Mouse (Mus musculus) Patski (cell line): ENCODE data around the gene Efl1. TPM values are rescaled to one million over a fixed set of nuclear protein-coding genes. Genes with fewer than 3 reads are reported as not detected.

Experiments used
- ATAC-seq: fragments of 100-300 bp; one replicate; pipeline ENCODE4 v1.8.0; 2021
- CTCF ChIA-PET: fragments of 350-600 bp; sonication (Branson Sonifier 250); formaldehyde crosslinking; loops from one replicate; lab custom pipeline; 2022; ENCODE audit warnings: inconsistent platforms; lab: Charles Lee
- POLR2A ChIA-PET: fragments of 350-600 bp; sonication (Branson Sonifier 250); formaldehyde crosslinking; loops from one replicate; lab custom pipeline; 2022; ENCODE audit warnings: antibody characterized with exemption, inconsistent platforms; lab: Charles Lee
- DNase-seq: peaks from one replicate; pipeline ENCODE4 v3.0.0-alpha.2; 2011; ENCODE audit warnings: low read depth, low spot score
- H3K27me3 ChIP-seq: fragments of 371-371 bp; one replicate; pipeline ENCODE4 v1.5.1; 2021
- CTCF ChIP-seq: fragments of 100-300 bp; IDR thresholded peaks from one replicate; pipeline ENCODE4 v1.5.1; 2021
- in situ Hi-C: fragments of 300-500 bp; cut with MboI; formaldehyde crosslinking; loops from 3 replicates; pipeline ENCODE4 v1.11.1; 2018; ENCODE audit warnings: low pct_unique_long_range_greater_than_20kb, mixed read lengths
- polyA plus RNA-seq: library from polyadenylated mRNA; unstranded; gene quantifications from one replicate; pipeline ENCODE4 v1.2.3, GENCODE M21; 2021

Efl1 gene
- polyA plus RNA-seq, result 18.8 TPM

DNA sequence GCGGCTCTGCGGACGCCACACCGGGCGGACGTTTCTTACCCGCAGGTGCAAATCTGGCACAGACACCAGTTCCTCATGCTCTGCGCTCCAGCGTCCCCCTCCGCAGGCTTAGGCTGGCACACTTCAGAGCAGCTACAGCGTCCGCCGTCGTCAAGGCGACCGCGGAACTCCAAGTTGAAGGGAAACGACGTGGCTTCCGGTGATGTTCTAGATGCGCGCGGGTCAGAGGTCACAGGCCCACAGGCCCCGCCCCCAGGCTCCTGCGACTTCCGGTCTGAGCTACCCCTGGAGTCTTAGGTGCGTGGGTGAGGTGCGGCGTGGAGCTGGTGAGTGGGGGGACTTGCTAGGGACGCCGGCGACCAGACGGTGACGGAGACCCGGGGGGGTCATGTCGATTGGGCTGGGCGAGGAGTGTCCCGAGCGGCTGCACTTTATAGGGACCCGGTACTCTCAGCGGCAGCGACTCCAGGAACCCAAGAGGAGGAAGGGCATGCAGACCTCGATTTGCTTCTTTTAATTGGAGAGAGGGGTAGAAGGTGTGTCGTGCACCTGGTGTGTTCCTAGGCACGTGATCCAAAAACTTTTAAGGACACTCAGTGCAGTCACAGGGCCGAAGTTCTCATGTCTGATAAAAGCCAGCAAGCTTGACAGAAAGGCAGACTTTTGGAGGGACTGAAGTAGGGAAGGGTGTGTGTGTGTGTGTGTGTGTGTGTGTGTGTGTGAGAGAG is at the start of gene Efl1, which contains the start of gene Saxo2:
Gene Efl1 (plus strand): TSS at position 262 of the 728 bp plus-strand sequence.
Gene Saxo2 (minus strand): TSS at position 176 of the 728 bp plus-strand sequence.
- in situ Hi-C loops, result no loop called here
- TF ChIP-seq CTCF, result no peak
- DNase-seq (peak; percentile 67), ATAC-seq (peak; percentile 94)
- no peaks in the 10 kb centered on the region for H3K27me3 ChIP-seq
- ChIA-PET CTCF (no interaction called here), POLR2A (no interaction called here)

DNA sequence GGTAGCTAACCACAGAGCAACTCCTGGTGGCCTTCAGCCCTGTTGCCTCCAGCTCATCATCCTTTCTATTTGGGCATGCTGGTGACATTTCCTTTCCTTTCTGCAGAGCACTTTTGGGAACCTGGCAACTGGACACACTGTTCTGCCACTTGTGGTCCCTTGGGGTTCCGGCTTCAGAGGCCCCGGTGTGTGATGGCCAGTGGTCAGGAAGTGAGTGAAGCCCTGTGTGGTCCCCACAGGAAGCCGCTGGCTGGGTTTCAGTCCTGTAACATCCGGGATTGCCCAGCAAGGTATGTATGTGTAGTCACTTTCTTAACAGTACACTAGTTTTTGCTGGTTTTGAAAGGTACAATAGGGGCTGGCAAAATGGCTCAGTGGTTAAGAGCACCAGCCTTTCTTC is 46.4 kb upstream of the Efl1 start:
- ChIA-PET POLR2A (no interaction called here), CTCF (no interaction called here)
- DNase-seq (no peak), ATAC-seq (no peak)
- no peak for TF ChIP-seq CTCF
- in situ Hi-C loops, result loop anchor here (25.0 kb wide), 2 partner anchors 465 to 640 kb away; no protein-coding TSS in a partner anchor
- no peaks in the 10 kb centered on the region for H3K27me3 ChIP-seq

DNA sequence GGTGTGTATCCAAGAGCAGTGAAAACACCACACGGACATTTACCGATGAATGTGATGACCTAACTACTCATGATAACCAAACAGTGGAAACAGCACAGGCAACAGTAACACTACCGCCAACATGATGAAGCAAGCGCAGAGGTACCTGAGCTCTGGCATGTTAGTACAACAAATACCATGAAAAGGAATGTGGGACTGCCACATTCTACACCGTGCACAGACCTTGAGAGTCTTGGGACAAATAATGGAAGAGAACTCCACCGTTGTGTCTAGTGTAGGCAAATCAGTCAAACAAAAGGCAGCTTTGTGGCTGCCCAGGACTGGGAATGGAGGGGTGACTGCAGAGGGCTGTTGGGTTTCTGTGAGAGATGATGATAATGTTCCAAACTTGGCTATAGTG is 43.0 kb upstream of the Efl1 start:
- DNase-seq, result no peak
- POLR2A ChIA-PET, result no interaction called here
- no peaks in the 10 kb centered on the region for H3K27me3 ChIP-seq
- CTCF ChIA-PET, result no interaction called here
- ATAC-seq, result no peak
- in situ Hi-C loops, result loop anchor here (25.0 kb wide), 2 partner anchors 468 to 643 kb away; no protein-coding TSS in a partner anchor
- TF ChIP-seq CTCF, result no peak

DNA sequence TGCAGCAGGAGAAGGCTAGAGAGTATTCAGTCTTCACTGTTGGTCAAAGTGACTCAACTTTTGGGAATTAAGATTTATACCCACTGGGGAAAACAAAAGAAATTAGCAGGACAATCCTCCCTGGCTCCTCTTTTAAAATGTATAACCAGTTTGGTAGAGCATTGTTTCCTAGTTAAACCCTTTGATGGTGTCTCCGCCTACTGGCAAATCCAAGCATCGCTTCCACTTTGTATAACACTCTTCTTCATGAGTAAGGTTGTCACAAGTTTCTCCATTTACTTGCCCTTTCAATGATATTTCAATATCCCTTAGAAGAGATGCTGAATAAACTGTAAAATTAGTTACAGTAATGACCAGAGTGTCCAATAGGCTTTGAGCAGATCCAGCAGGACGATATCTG is 38.8 kb upstream of the Efl1 start:
- ATAC-seq, result no peak
- in situ Hi-C loops, result loop anchor here (5.0 to 25.0 kb wide), 4 partner anchors 102 to 647 kb away; partner anchors contain the start of gene Adamtsl3
- H3K27me3 ChIP-seq, result no peaks in the 10 kb centered on the region
- POLR2A ChIA-PET, result no interaction called here
- CTCF ChIA-PET, result no interaction called here
- no peak for DNase-seq
- TF ChIP-seq CTCF, result peak; percentile 56

DNA sequence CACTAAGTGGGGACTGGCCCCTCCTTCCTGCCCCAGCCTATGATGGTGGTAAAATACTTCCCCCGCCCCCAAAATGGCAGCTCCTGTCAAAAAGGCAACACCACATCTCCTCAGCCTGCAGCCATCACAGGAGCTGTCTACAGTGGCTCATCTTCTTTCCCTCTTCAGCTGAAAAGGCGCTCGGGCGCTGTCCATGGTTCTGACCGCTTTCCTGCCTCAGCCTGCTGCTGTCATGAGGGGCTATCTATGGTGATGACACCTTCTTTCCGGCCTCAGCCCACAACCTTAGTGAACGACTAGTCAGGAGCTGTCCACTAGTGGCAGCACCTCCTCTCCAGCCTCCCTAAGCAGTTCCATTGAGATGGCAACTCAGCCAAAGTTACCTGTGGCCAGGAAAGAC is 23.1 kb upstream of the Efl1 start:
- POLR2A ChIA-PET, result no interaction called here
- CTCF ChIA-PET, result no interaction called here
- DNase-seq (no peak), ATAC-seq (no peak)
- TF ChIP-seq CTCF, result no peak
- peaks cover 9% of the 10 kb centered on the region for H3K27me3 ChIP-seq
- in situ Hi-C loops, result no loop called here

DNA sequence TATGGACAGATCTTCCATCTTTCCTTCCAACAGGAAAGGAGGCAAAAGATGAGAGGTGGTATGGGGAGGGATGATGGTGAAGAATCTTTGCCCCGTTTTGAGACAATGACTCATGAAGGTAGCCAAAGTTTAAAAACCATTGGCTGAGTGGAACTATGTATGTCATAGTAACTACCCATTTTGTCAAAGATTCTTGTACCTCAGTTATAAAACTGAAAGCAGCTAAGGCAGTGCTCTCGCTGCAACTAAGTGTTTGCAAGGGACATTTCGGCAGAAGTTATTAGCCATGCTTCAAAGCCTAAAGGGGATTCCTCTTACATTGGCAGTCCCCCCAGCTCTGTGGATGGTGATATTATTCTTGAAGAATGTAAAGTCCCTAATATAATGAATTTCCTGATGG is 1.2 kb upstream of the Efl1 start:
- DNase-seq, result no peak
- ChIA-PET CTCF (interaction anchor here (1.4 kb wide), 1 partner anchor 16 kb away, joined by 4 read pairs; no protein-coding TSS in a partner anchor), POLR2A (no interaction called here)
- no peak for ATAC-seq
- no peak for TF ChIP-seq CTCF
- no peaks in the 10 kb centered on the region for H3K27me3 ChIP-seq
- in situ Hi-C loops, result no loop called here

DNA sequence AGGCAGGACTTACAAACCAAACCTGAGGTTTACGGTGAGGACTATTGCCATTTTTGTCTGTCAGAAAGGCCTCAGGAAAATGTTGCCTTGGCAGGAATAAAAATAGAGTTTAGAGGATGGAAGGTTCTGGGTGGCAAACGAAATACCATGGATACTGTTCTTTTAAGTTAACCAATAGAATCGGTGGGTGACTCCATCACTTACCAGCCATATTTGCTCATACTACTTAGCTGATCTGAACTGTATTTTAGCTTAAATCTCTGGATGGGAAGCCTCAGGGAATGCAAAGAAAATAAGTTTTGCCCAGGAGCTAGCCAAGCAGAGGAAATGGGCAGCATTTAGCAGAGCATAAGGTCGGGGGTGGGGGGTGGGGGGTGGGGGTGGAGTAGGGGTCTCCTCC is 505 bp upstream of the Efl1 start:
- in situ Hi-C loops, result no loop called here
- no peak for TF ChIP-seq CTCF
- no peaks in the 10 kb centered on the region for H3K27me3 ChIP-seq
- DNase-seq (no peak), ATAC-seq (no peak)
- CTCF ChIA-PET, result interaction anchor here (1.4 kb wide), 1 partner anchor 17 kb away, joined by 4 read pairs; no protein-coding TSS in a partner anchor
- POLR2A ChIA-PET, result no interaction called here

DNA sequence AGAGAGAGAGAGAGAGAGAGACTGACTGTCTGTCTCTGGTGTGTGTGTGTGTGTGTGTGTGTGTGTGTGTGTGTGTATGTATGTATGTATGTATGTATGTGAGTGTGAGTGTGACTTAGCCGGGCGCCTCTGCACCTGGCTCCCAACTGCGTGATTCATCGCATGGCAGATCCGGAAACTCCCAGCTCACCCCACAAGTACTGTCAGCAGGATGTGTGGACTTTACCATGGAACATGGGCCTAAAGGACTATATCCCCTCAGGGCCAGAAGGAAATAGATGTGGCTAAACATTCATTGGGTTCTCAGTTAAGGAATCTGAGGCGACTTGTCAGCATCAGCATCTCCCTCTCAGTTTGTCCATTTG is 649 bp downstream of the Efl1 start:
- ChIA-PET CTCF (no interaction called here), POLR2A (no interaction called here)
- H3K27me3 ChIP-seq, result no peaks in the 10 kb centered on the region
- DNase-seq, result no peak
- ATAC-seq, result no peak
- in situ Hi-C loops, result no loop called here
- TF ChIP-seq CTCF, result no peak

DNA sequence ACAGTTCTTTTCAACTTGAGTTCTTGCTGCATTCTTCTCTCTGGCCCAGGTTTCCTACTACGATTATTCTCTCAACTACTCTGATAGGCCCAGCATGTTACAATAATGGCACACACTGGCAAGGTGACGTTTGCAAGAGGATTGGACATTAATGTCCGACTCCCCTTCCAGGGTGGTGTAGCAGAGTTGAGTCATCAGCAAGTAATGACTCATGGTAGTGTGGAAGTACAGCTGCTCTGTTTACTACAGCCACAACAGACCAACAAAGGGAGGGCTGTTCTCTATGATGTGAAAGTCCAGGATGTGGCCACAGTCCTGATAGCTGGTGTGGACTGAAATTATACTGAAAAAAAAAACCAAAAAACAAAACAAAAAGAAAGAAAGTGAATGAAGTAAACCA is 16.2 kb downstream of the Efl1 start:
- DNase-seq, result no peak
- ATAC-seq, result peak; percentile 74
- POLR2A ChIA-PET, result no interaction called here
- CTCF ChIA-PET, result interaction anchor here (2.0 kb wide), 1 partner anchor 11 kb away, joined by 6 read pairs; no protein-coding TSS in a partner anchor
- in situ Hi-C loops, result no loop called here
- no peaks in the 10 kb centered on the region for H3K27me3 ChIP-seq
- no peak for TF ChIP-seq CTCF

DNA sequence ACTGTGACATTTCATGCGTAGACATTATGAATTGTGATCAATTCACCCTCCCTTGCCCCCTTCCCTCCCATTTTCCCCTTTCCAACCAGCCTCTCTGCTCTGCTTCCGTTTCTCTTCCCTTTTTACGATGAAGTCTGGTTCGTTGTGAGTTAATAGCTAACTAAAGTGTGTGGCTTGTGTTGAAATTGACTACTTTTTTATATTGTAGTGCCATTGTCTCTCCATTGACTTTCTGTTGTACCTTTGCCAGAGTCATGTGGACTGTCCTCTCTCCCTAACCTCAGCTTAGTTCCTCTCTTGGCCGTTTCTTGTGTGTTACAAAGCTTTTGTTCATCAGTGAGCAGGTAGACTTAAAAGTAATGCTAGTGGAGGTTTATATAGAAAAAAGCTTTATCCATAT is 27.6 kb downstream of the Efl1 start:
- in situ Hi-C loops, result no loop called here
- CTCF ChIA-PET, result interaction anchor here (1.0 to 2.1 kb wide), 2 partner anchors 12 to 874 kb away, joined by 3 to 6 read pairs; no protein-coding TSS in a partner anchor
- ATAC-seq (no peak), DNase-seq (no peak)
- no peak for TF ChIP-seq CTCF
- H3K27me3 ChIP-seq, result no peaks in the 10 kb centered on the region
- POLR2A ChIA-PET, result no interaction called here

DNA sequence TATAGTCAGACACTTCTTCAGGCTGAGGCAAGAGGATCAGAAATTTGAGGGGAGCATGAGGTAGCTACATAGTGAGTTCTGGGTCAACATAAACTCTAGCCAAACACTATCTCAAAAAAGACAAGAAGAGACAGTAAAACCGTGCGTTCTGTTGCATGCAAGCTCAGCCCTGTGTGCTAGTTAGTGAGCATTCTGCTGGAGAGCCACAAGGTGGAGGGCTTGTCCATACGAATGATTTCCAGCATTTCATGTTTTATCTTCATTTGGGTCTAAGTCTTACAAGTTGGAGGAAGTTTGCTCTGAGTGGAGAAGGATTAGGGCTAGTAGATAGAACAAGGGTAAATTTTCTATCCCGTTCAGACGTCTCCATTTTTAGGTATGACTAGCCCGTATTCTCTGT is 28.4 kb downstream of the Efl1 start:
- ATAC-seq, result no peak
- in situ Hi-C loops, result no loop called here
- CTCF ChIA-PET, result interaction anchor here (1.0 to 2.1 kb wide), 2 partner anchors 12 to 873 kb away, joined by 3 to 6 read pairs; no protein-coding TSS in a partner anchor
- DNase-seq, result no peak
- no peaks in the 10 kb centered on the region for H3K27me3 ChIP-seq
- POLR2A ChIA-PET, result no interaction called here
- peak; percentile 40 for TF ChIP-seq CTCF
